In the genomic region with DNA sequence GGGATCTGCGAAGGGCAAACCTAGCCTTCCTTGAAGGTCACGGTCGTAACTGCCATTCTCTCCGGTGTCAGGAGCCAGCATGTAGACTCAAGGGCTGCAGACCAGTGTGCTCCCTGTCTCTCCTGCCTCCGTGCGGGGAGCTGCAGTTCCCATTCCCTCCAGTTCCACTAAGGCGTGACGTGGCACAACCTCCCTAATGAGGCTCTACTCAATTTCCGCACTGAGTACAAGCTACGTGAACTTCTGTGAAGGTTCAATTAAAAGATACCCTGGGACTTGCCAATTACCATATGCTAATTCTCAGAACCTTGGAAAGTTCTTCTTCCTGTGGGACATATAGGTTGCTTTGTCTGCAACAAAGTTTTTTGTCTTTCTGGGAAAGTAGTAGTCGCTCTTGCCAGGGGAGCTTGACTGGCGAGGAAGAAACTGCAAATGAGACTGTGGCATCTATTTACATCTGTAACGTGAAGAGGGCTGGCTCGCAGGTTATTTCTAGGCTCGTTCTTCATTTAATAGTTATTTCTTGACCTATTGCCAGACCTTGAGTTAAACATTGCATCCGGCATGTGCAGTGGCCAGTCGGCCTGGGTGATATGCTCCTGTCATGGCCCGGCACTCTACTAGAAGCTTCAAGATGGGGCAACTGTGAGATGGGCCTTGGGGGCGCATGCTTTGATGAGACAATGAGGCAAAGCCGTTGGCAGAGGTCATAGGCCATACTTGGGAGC, we compare ENCODE assay signal across 34 mouse cellular contexts. TPM values are rescaled to one million over a fixed set of nuclear protein-coding genes. Genes with fewer than 3 reads are reported as not detected.
A peak's percentile ranks its signal among the peaks of the same experiment; 100 is the strongest.
DNase-seq lines count a peak whose midpoint lies in the region; ATAC-seq lines count a peak whose summit lies in the region.
"Had no signal": no experiment of that assay in that cellular context is flagged by ENCODE, and none has a peak within 500 bp of the region (broad histone marks: within the 10 kb centered on the region; RNA-seq: fewer than 3 reads in every experiment).

No protein-coding gene starts in this region.

- no peaks in the 10 kb centered on the region for H3K27me3 ChIP-seq in kidney, embryonic 14.5 days (ENCODE audit: control insufficient read depth, insufficient read depth, low read length)
- H3K27me3 ChIP-seq: embryonic facial prominence, embryonic 15.5 days; forebrain, embryonic 12.5 days; limb, embryonic 13.5 days; lung, embryonic 15.5 days; midbrain, embryonic 15.5 days; neural tube, embryonic 15.5 days; stomach, embryonic 15.5 days had no signal

- H3K4me1 ChIP-seq in kidney, embryonic 14.5 days (ENCODE audit: control insufficient read depth, insufficient read depth, low read length), result 0 out of 2 replicates have a peak, but pooled peaks cover 3% of the 10 kb centered on the region
- H3K4me1 ChIP-seq: forebrain, embryonic 12.5 days; midbrain, embryonic 15.5 days; neural tube, embryonic 15.5 days; stomach, embryonic 15.5 days had no signal

- H3K36me3 ChIP-seq in kidney, embryonic 14.5 days (ENCODE audit: control insufficient read depth, insufficient read depth, low read length), result no peaks in the 10 kb centered on the region
- H3K36me3 ChIP-seq: embryonic facial prominence, embryonic 15.5 days; forebrain, embryonic 12.5 days; limb, embryonic 13.5 days; lung, embryonic 15.5 days; midbrain, embryonic 10.5 days; midbrain, embryonic 15.5 days; neural tube, embryonic 15.5 days; stomach, embryonic 15.5 days had no signal

- H3K27ac ChIP-seq in kidney, embryonic 14.5 days (ENCODE audit: low read depth, low read length), result no peak overlapping the region
- H3K27ac ChIP-seq: embryonic facial prominence, embryonic 15.5 days; forebrain, embryonic 12.5 days; hindbrain, embryonic 14.5 days; limb, embryonic 13.5 days; lung, embryonic 15.5 days; midbrain, embryonic 10.5 days; midbrain, embryonic 15.5 days; neural tube, embryonic 15.5 days; stomach, embryonic 15.5 days had no signal

- H3K4me3 ChIP-seq in kidney, embryonic 14.5 days (ENCODE audit: low read length), result no peak overlapping the region
- H3K4me3 ChIP-seq: embryonic facial prominence, embryonic 15.5 days; forebrain, embryonic 12.5 days; limb, embryonic 13.5 days; lung, embryonic 15.5 days; midbrain, embryonic 10.5 days; midbrain, embryonic 15.5 days; neural tube, embryonic 15.5 days; stomach, embryonic 15.5 days had no signal

- 91% methylated on average over 20 of the region's 20 CpGs for WGBS in kidney, embryonic 14.5 days

- no peak overlapping the region for H3K4me2 ChIP-seq in kidney, embryonic 14.5 days (replicated peaks; ENCODE audit: low read depth, low read length)
- H3K4me2 ChIP-seq: embryonic facial prominence, embryonic 15.5 days; forebrain, embryonic 12.5 days; heart, embryonic 11.5 days; hindbrain, embryonic 14.5 days; limb, embryonic 13.5 days; liver, embryonic 11.5 days; lung, embryonic 15.5 days; midbrain, embryonic 15.5 days; neural tube, embryonic 15.5 days; stomach, embryonic 15.5 days had no signal

- no peak for ATAC-seq in kidney, embryonic 14.5 days (ENCODE audit: low FRiP score, low TSS enrichment)
- no peak for ATAC-seq in activated CD4-positive, CD25-positive, alpha-beta regulatory T cell, adult 4 months
- ATAC-seq: CD4-positive, CD25-positive, alpha-beta regulatory T cell, adult 4 months; inflammation-experienced regulatory T-cells, adult 6 months; midbrain, embryonic 15.5 days had no signal

- peak; percentile 69 for DNase-seq in kidney, adult 11 months
- peak; percentile 18 for DNase-seq in ES-CJ7 (ENCODE audit: low read depth, low spot score)
- peak; percentile 65 to 74 for DNase-seq in kidney, adult 8-10 months
- DNase-seq in kidney, postnatal 25 days, result peak; percentile 53 to 81
- no peak for DNase-seq in B cell, adult 2 months
- DNase-seq in left cerebral cortex, adult 9 months (ENCODE audit: low spot score in 2 of 2), result no peak
- DNase-seq: adrenal gland, postnatal 14 days; cerebellum, adult 11-12 months; cerebellum, postnatal 10 days; gastrocnemius, postnatal 10 days; heart, postnatal 4 days; retina, postnatal 1 day; right cerebral cortex, postnatal 25 days; thymus, adult 18-20 months; thymus, postnatal 25 days had no signal

- H3K9me3 ChIP-seq in kidney, embryonic 14.5 days (ENCODE audit: control insufficient read depth, low read length), result no peaks in the 10 kb centered on the region
- H3K9me3 ChIP-seq: embryonic facial prominence, embryonic 15.5 days; forebrain, embryonic 12.5 days; lung, embryonic 15.5 days; midbrain, embryonic 10.5 days; midbrain, embryonic 15.5 days; neural tube, embryonic 15.5 days; stomach, embryonic 15.5 days had no signal

- H3K9ac ChIP-seq in kidney, embryonic 14.5 days (ENCODE audit: low read depth, low read length), result no peak overlapping the region
- H3K9ac ChIP-seq: embryonic facial prominence, embryonic 15.5 days; forebrain, embryonic 12.5 days; hindbrain, embryonic 14.5 days; limb, embryonic 13.5 days; lung, embryonic 15.5 days; midbrain, embryonic 15.5 days; neural tube, embryonic 15.5 days; stomach, embryonic 15.5 days had no signal

RNA-seq across cellular contexts. Expression of gene Gm11099, which starts 26.8 kb away (rescaled TPM):
- not detected in 2 replicates for polyA plus RNA-seq in kidney, embryonic 14.5 days (2014; fragmentation: Nextera tagmentation; extraction: Ambion mirVana)
- not detected for polyA plus RNA-seq in activated CD4-positive, CD25-positive, alpha-beta regulatory T cell, adult 4 months (2017; shearing (Covaris generic))
- polyA plus RNA-seq: CD4-positive, CD25-positive, alpha-beta regulatory T cell, adult 4 months; embryonic facial prominence, embryonic 15.5 days; forebrain, embryonic 12.5 days; gonadal fat pad, adult 2 months; heart, embryonic 11.5 days; heart, embryonic 16.5 days; hindbrain, embryonic 14.5 days; inflammation-experienced regulatory T-cells, adult 6 months; large intestine, adult 2 months; limb, embryonic 13.5 days; liver, embryonic 11.5 days; liver, embryonic 16.5 days; lung, embryonic 15.5 days; midbrain, embryonic 10.5 days; midbrain, embryonic 15.5 days; neural tube, embryonic 15.5 days; stomach, embryonic 15.5 days had no signal

Comparison
In these comparisons a context has a peak if more than half of its experiments do, and no peak if none do; other contexts are left out.
1. DNase-seq: peak in kidney, adult 11 months (single experiment), ES-CJ7 (single experiment), kidney, adult 8-10 months (2 of 2) and kidney, postnatal 25 days (2 of 2); none in B cell, adult 2 months (0 of 2) and left cerebral cortex, adult 9 months (0 of 2).